Mouse (Mus musculus) CH12.LX (cell line): ENCODE measurements at regions not wholly inside any gene's neighbourhood (a gene's known extent, or its start where the extent isn't known, plus 50 kb on each side); places are given as distances from the start of the nearest gene placed in this dataset.

ENCODE experiments used
- DNase-seq: peaks from one replicate; pipeline ENCODE4 v3.0.0-alpha.2; 2013; ENCODE audit errors: extremely low read depth
- H3K27ac ChIP-seq: 2 replicates; pipeline ENCODE4 v1.5.1; 2012; ENCODE audit warnings: low read depth, mild to moderate bottlenecking, control low read depth, moderate library complexity; ENCODE audit not compliant: insufficient read depth
- H3K27me3 ChIP-seq: replicated peaks from 2 replicates; pipeline ENCODE3; 2012; ENCODE audit warnings: inconsistent platforms
- H3K36me3 ChIP-seq, 2 experiments: replicated peaks in 1 of 2; 2 replicates each; pipeline versions ENCODE3 to v1.6.1; 2012; ENCODE audit warnings: inconsistent platforms in 1 of 2, low read length in 1 of 2, mild to moderate bottlenecking in 1 of 2, mixed read lengths in 1 of 2, moderate library complexity in 1 of 2; ENCODE audit not compliant: control insufficient read depth in 1 of 2, insufficient read depth in 1 of 2
- H3K4me1 ChIP-seq, 2 experiments: 2 replicates each; pipeline ENCODE4 v1.6.1; 2012; ENCODE audit warnings: inconsistent platforms in 1 of 2, moderate library complexity in 1 of 2; ENCODE audit not compliant: insufficient read depth in 2 of 2, control insufficient read depth in 1 of 2
- H3K4me2 ChIP-seq: 2 replicates; pipeline ENCODE4 v1.6.1; 2012; ENCODE audit warnings: low read depth, mild to moderate bottlenecking, control low read depth; ENCODE audit not compliant: poor library complexity, insufficient read depth, severe bottlenecking
- H3K4me3 ChIP-seq, 3 experiments: fragments of 150-350 bp in 1 of 3; sonication (generic) in 1 of 3; replicated peaks in 1 of 3; 2 replicates each; pipeline versions ENCODE3 to v1.5.1; 2011 to 2012; ENCODE audit warnings: low read depth in 2 of 3, low read length in 2 of 3, mild to moderate bottlenecking in 2 of 3, moderate library complexity in 2 of 3, control low read depth in 1 of 3, improper control_type of control experiment in 1 of 3, inconsistent platforms in 1 of 3, mixed read lengths in 1 of 3; ENCODE audit not compliant: poor library complexity in 1 of 3
- H3K79me2 ChIP-seq: replicated peaks from 2 replicates; pipeline ENCODE4 v1.6.1; 2012; ENCODE audit warnings: mild to moderate bottlenecking, moderate library complexity; ENCODE audit not compliant: control insufficient read depth, poor library complexity, insufficient read depth, severe bottlenecking; ENCODE audit errors: extremely low read depth
- H3K9ac ChIP-seq: 2 replicates; pipeline ENCODE4 v1.6.1; 2012; ENCODE audit warnings: low read depth, mild to moderate bottlenecking, control low read depth, moderate library complexity; ENCODE audit not compliant: insufficient read depth
- H3K9me3 ChIP-seq: replicated peaks from 2 replicates; pipeline ENCODE3; 2012; ENCODE audit warnings: low read length, inconsistent platforms, mixed read lengths
- BHLHE40 ChIP-seq: IDR thresholded peaks from 2 replicates; pipeline ENCODE4 v1.6.1; 2011; ENCODE audit warnings: mild to moderate bottlenecking, low read depth, low read length, improper control_type of control experiment
- CHD1 ChIP-seq: IDR thresholded peaks from 2 replicates; pipeline ENCODE4 v1.6.1; 2012; ENCODE audit warnings: low read depth, low read length, improper control_type of control experiment, inconsistent platforms
- CHD2 ChIP-seq: IDR thresholded peaks from 2 replicates; pipeline ENCODE4 v1.6.1; 2011; ENCODE audit warnings: low read length, improper control_type of control experiment
- E2F4 ChIP-seq: IDR thresholded peaks from 2 replicates; pipeline ENCODE4 v1.6.1; 2011; ENCODE audit warnings: low read depth, low read length, improper control_type of control experiment; ENCODE audit not compliant: insufficient replicate concordance
- ETS1 ChIP-seq: conservative IDR thresholded peaks from 2 replicates; pipeline ENCODE4 v1.6.1; 2012; ENCODE audit warnings: low read depth, mild to moderate bottlenecking, inconsistent platforms, low read length, improper control_type of control experiment, moderate library complexity
- HCFC1 ChIP-seq: IDR thresholded peaks from 2 replicates; pipeline ENCODE4 v1.6.1; 2012; ENCODE audit warnings: low read depth, mild to moderate bottlenecking, inconsistent platforms, low read length, improper control_type of control experiment
- KAT2A ChIP-seq: IDR thresholded peaks from 2 replicates; pipeline ENCODE4 v1.6.1; 2012; ENCODE audit warnings: low read length, improper control_type of control experiment, inconsistent platforms; ENCODE audit not compliant: insufficient replicate concordance
- MAX ChIP-seq: IDR thresholded peaks from 2 replicates; pipeline ENCODE4 v1.6.1; 2011; ENCODE audit warnings: low read length, improper control_type of control experiment
- MEF2A ChIP-seq: IDR thresholded peaks from 2 replicates; pipeline ENCODE4 v1.6.1; 2014; ENCODE audit warnings: low read depth, mild to moderate bottlenecking, inconsistent platforms, low read length, improper control_type of control experiment, borderline replicate concordance
- PAX5 ChIP-seq: IDR thresholded peaks from 2 replicates; pipeline ENCODE4 v1.6.1; 2012; ENCODE audit warnings: low read length, inconsistent platforms, mixed read lengths
- POLR2A ChIP-seq: IDR thresholded peaks from 2 replicates; pipeline ENCODE4 v1.6.1; 2011; ENCODE audit warnings: low read depth, mild to moderate bottlenecking, improper control_type of control experiment, low read length
- RAD21 ChIP-seq: IDR thresholded peaks from 2 replicates; pipeline ENCODE4 v1.6.1; 2011; ENCODE audit warnings: low read depth, mild to moderate bottlenecking, low read length, improper control_type of control experiment, moderate library complexity
- RCOR1 ChIP-seq: conservative IDR thresholded peaks from 2 replicates; pipeline ENCODE4 v1.6.1; 2012; ENCODE audit warnings: low read depth, mild to moderate bottlenecking, inconsistent platforms, low read length, improper control_type of control experiment
- SIN3A ChIP-seq: IDR thresholded peaks from 2 replicates; pipeline ENCODE4 v1.6.1; 2012; ENCODE audit warnings: low read length, improper control_type of control experiment, inconsistent platforms
- TBP ChIP-seq: conservative IDR thresholded peaks from 2 replicates; pipeline ENCODE4 v1.6.1; 2011; ENCODE audit warnings: low read depth, low read length, improper control_type of control experiment
- TCF12 ChIP-seq: IDR thresholded peaks from 2 replicates; pipeline ENCODE4 v1.6.1; 2014; ENCODE audit warnings: low read depth, mild to moderate bottlenecking, inconsistent platforms, low read length, improper control_type of control experiment
- USF1 ChIP-seq: IDR thresholded peaks from 2 replicates; pipeline ENCODE4 v1.6.1; 2014; ENCODE audit warnings: low read depth, mild to moderate bottlenecking, inconsistent platforms, low read length, improper control_type of control experiment
- ZKSCAN1 ChIP-seq: IDR thresholded peaks from 2 replicates; pipeline ENCODE4 v1.6.1; 2012; ENCODE audit warnings: low read depth, inconsistent platforms, low read length, improper control_type of control experiment, borderline replicate concordance
- ZMIZ1 ChIP-seq: IDR thresholded peaks from 2 replicates; pipeline ENCODE4 v1.6.1; 2012; ENCODE audit warnings: low read depth, mild to moderate bottlenecking, inconsistent platforms, low read length, improper control_type of control experiment
- dilution Hi-C: fragments of 300-500 bp; cut with MboI; formaldehyde crosslinking; loops from 2 replicates; pipeline ENCODE4 v1.14.3; 2020; ENCODE audit warnings: low sequenced_read_pairs; ENCODE audit not compliant: extremely low pct_unique_long_range_greater_than_20kb, extremely low pct_ligation_motif_present
- in situ Hi-C: fragments of 300-500 bp; cut with MboI; formaldehyde crosslinking; loops from 3 replicates; pipeline ENCODE4 v1.14.3; 2019; ENCODE audit warnings: low sequenced_read_pairs, low pct_ligation_motif_present, low pct_unique_long_range_greater_than_20kb, mixed read lengths

DNA sequence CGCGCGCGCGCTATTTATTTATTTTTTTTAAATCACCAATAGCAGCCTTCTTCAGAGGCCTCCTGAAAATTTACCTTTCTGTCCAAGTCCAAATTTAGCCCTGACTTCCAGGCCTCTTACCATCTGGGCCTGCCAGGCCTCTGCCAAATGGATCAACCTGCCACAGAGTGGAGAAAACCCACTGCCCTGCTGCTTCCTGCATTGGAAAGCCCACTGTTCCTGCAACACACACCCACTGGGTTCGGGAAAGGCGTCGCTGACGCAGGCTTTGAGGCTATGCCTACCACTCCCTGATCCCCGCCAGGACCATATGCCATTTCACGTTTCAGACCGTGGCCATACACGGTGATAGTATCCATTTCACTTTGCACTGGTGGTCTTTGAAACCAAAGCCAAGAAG, 53.4 kb upstream of the Klf13 start:
- no peak for TF ChIP-seq MEF2A
- TF ChIP-seq TCF12, result no peak
- TF ChIP-seq, all 38 proteins: peak for 0
- peaks cover 2% of the 10 kb centered on the region for H3K27me3 ChIP-seq
- H3K36me3 ChIP-seq, result no peaks in the 10 kb centered on the region
- dilution Hi-C loops (no loop called here), in situ Hi-C loops (no loop called here)
- H3K9ac ChIP-seq, result no peak overlapping the region
- no peak overlapping the region for H3K4me3 ChIP-seq
- no peaks in the 10 kb centered on the region for H3K9me3 ChIP-seq
- H3K4me1 ChIP-seq, result peaks cover 0 to 12% of the 10 kb centered on the region in 2 experiments; a peak in 1 of 4 replicates
- no peaks in the 10 kb centered on the region for H3K79me2 ChIP-seq
- H3K4me2 ChIP-seq, result no peak overlapping the region
- H3K27ac ChIP-seq, result no peak overlapping the region
- no peak for DNase-seq

GRCm38 (mm10) chr7:63991085-63992010, 52.6 kb upstream of the Klf13 start:
- no peaks in the 10 kb centered on the region for H3K9me3 ChIP-seq
- peaks cover 3 to 20% of the 10 kb centered on the region in 2 experiments; a peak in 3 of 4 replicates for H3K4me1 ChIP-seq
- peaks cover 2% of the 10 kb centered on the region for H3K27me3 ChIP-seq
- H3K9ac ChIP-seq, result no peak overlapping the region
- no peak for DNase-seq
- H3K79me2 ChIP-seq, result no peaks in the 10 kb centered on the region
- in situ Hi-C loops (no loop called here), dilution Hi-C loops (no loop called here)
- no peaks in the 10 kb centered on the region for H3K36me3 ChIP-seq
- H3K27ac ChIP-seq, result no peak overlapping the region
- no peak overlapping the region for H3K4me3 ChIP-seq
- no peak for TF ChIP-seq ETS1
- TF ChIP-seq RAD21, result no peak
- no peak for TF ChIP-seq KAT2A
- no peak for TF ChIP-seq TBP
- TF ChIP-seq MEF2A, result no peak
- no peak for TF ChIP-seq BHLHE40
- TF ChIP-seq MAX, result no peak
- no peak for TF ChIP-seq ZMIZ1
- TF ChIP-seq RCOR1, result no peak
- no peak for TF ChIP-seq E2F4
- TF ChIP-seq PAX5, result no peak
- TF ChIP-seq ZKSCAN1, result no peak
- no peak for TF ChIP-seq CHD1
- no peak for TF ChIP-seq CHD2
- TF ChIP-seq HCFC1, result no peak
- no peak for TF ChIP-seq POLR2A
- TF ChIP-seq USF1, result no peak
- TF ChIP-seq SIN3A, result no peak
- H3K4me2 ChIP-seq, result no peak overlapping the region
